Mouse (Mus musculus) heart, postnatal 0 days (tissue): ENCODE results near the gene Epn2.

Source experiments
- CTCF ChIP-seq: IDR thresholded peaks from 2 replicates; pipeline ENCODE4 v1.5.1; 2016; ENCODE audit warnings: antibody characterized with exemption, control low read depth, low read depth
- EP300 ChIP-seq: IDR thresholded peaks from 2 replicates; pipeline ENCODE4 v1.6.1; 2016; ENCODE audit warnings: antibody characterized with exemption, low read depth

GRCm38 (mm10) chr11:61493525-61494128 lies 85.9 kb downstream of the Epn2 start:
- TF ChIP-seq CTCF (no peak), EP300 (no peak)
